Mouse (Mus musculus): ENCODE measurements around the gene Gcg. TPM values are rescaled to one million over a fixed set of nuclear protein-coding genes. Genes with fewer than 3 reads are reported as not detected.

Gcg gene
- polyA plus RNA-seq, 1 experiment from 2014 or later = not detected

DNA sequence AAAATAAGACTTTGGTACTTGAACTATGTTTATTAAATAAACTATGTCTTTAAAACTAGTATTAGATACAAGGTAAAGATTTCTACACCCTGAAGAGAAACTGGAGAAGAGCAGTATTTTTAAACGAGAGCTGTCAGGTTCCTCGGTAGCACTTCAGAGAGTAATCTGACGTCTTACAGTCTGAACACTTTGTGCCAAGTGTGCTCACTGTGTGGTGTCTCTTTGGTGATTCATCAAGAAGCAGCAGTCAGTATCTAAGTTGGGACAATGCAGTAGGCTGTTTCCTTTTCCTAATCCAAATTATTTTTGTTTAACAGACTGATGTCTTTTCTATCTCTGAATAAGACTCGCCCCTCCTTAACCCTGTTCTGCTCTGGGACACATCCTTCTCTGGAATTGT is 12.0 kb upstream of the Gcg start:
- DNase-seq (ENCODE audit: extremely low spot score, low spot score) = no peak
- 89% methylated on average over 4 of the region's 4 CpGs for WGBS
- no peaks in the 10 kb centered on the region for H3K9me3 ChIP-seq
- no peak overlapping the region for H3K4me3 ChIP-seq
- no peaks in the 10 kb centered on the region for H3K36me3 ChIP-seq (replicated peaks)
- H3K27me3 ChIP-seq (ENCODE audit: poor library complexity, severe bottlenecking) = no peaks in the 10 kb centered on the region
- no peak overlapping the region for H3K27ac ChIP-seq
- H3K4me1 ChIP-seq = peaks cover 9% of the 10 kb centered on the region

GRCm38 (mm10) chr2:62489832-62490231 is 6.4 kb upstream of the Gcg start:
- 92% methylated on average over 6 of the region's 6 CpGs for WGBS
- H3K27ac ChIP-seq = no peak overlapping the region
- H3K36me3 ChIP-seq (replicated peaks) = no peaks in the 10 kb centered on the region
- no peaks in the 10 kb centered on the region for H3K4me1 ChIP-seq
- H3K4me3 ChIP-seq = no peak overlapping the region
- H3K27me3 ChIP-seq (ENCODE audit: poor library complexity, severe bottlenecking) = no peaks in the 10 kb centered on the region
- H3K9me3 ChIP-seq = no peaks in the 10 kb centered on the region
- no peak for DNase-seq (ENCODE audit: extremely low spot score, low spot score)

DNA sequence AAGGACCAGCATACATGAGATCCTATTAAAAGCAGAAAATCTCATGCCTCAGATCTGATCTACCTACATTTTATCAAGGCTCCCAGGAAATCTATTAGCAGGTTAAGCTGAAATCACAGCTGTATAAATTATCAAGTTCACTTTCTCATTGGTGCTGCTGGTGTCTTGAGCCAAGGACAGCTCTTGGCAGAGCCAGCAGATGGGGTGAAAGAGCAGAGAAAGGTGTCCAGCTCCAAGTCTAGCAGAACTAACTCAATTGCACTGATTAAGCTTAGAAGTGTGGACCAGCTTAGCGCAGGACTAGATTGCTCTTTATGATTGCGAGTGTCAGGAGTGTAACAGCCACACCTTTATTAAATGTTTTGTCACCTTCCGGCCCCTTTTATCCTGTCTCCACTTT is 1.5 kb upstream of the Gcg start:
- Histone ChIP-seq H3K4me1 (no peaks in the 10 kb centered on the region), H3K27me3 (ENCODE audit: poor library complexity, severe bottlenecking) (no peaks in the 10 kb centered on the region), H3K36me3 (replicated peaks) (no peaks in the 10 kb centered on the region), H3K4me3 (no peak overlapping the region), H3K9me3 (no peaks in the 10 kb centered on the region), H3K27ac (no peak overlapping the region)
- no peak for DNase-seq (ENCODE audit: extremely low spot score, low spot score)
- 94% methylated on average over 3 of the region's 3 CpGs for WGBS

DNA sequence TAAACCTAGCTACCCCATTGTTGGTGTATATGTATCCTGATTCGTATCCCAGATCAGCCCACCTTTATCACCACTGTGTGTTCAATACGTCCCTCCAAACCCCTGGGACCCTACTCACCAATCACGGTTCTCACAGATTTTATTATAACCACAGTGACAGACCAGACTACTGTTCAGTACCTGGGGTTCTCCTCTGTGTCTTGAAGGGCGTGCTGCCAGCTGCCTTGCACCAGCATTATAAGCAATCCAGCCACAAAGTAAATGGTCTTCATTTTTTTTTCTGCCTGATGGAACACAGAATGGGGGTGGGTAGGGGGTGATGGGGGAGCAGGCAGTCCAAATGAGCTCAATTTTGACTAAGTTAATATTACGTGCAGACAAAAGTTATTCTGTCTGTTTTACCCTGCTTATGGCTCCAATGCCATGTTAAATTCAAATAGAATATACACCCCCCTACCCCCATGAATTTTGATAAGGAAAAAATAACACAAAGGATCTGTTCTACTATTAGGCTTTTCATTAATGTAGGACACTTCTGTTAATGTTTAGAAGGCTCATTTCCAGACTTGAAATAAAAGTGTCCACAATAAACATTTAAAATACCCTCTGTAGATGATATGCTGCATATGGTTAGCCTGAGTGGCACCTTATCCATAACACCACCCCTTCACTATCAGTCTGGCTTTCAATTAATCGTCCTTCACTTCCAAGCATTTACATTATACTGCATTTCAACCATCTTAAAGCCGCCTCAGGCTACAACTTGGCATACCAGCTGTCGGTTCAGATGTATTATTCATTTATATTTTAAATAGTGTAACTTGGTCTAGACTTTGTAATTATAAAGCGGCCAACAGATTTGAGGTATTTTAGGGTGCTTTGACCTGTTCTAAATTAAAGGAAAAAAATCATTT is 2.9 kb downstream of the Gcg start:
- no peak overlapping the region for H3K4me3 ChIP-seq
- no peaks in the 10 kb centered on the region for H3K9me3 ChIP-seq
- no peaks in the 10 kb centered on the region for H3K4me1 ChIP-seq
- 84% methylated on average over 9 of the region's 9 CpGs for WGBS
- no peak overlapping the region for H3K27ac ChIP-seq
- no peaks in the 10 kb centered on the region for H3K27me3 ChIP-seq (ENCODE audit: poor library complexity, severe bottlenecking)
- DNase-seq (ENCODE audit: extremely low spot score, low spot score) = no peak
- H3K36me3 ChIP-seq (replicated peaks) = no peaks in the 10 kb centered on the region

DNA sequence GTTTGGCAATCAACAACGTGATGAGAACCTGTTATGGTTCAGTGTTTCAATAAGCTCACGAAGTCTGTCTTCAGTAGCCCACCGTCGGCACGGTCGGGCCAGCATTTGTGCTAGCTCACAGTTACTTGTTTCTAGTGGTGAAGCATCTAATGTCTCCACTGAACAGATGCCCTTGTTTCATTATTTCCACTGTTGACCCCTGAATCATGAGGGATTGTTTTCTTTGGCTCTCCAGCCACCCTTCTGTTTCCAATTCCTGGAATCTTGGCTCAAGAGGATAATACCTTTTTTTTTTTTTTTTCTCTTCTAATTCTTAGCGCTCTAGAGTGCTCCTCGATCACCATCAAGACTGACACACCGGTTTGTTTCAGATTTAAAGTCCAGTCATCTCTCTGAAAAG is 13.9 kb downstream of the Gcg start:
- DNase-seq (ENCODE audit: extremely low spot score, low spot score) = no peak
- Histone ChIP-seq H3K4me3 (no peak overlapping the region), H3K4me1 (no peaks in the 10 kb centered on the region), H3K27me3 (ENCODE audit: poor library complexity, severe bottlenecking) (no peaks in the 10 kb centered on the region), H3K27ac (no peak overlapping the region), H3K36me3 (replicated peaks) (no peaks in the 10 kb centered on the region), H3K9me3 (no peaks in the 10 kb centered on the region)
- 89% methylated on average over 9 of the region's 9 CpGs for WGBS

DNA sequence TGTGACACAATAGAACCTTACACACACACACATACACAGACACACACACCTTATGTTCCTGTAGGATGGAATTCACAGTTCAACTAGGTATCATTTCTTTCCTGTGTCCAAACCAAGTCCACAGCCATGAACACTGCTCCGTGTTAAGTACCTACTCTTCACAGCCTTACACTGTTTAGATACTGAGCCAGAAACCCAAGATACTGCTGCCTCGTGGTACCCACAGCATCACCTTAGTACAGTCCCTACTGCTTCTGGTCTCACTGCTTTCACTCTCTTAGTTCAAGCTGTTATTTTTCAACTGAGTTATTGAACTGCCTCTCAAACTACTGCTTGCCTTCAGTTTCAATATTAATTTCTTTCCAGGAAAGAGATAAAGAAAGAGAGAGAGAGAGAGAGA is 20.2 kb downstream of the Gcg start:
- Histone ChIP-seq H3K36me3 (replicated peaks) (no peaks in the 10 kb centered on the region), H3K27me3 (ENCODE audit: poor library complexity, severe bottlenecking) (no peaks in the 10 kb centered on the region), H3K9me3 (no peaks in the 10 kb centered on the region), H3K4me3 (no peak overlapping the region), H3K27ac (no peak overlapping the region), H3K4me1 (peaks cover 4% of the 10 kb centered on the region; the same call in 1 of the 2 replicates)
- WGBS = 93% methylated on average over 2 of the region's 2 CpGs
- no peak for DNase-seq (ENCODE audit: extremely low spot score, low spot score)

GRCm38 (mm10) chr2:62462174-62462573 is 21.3 kb downstream of the Gcg start:
- Histone ChIP-seq H3K27ac (no peak overlapping the region), H3K4me1 (peaks cover 4% of the 10 kb centered on the region; the same call in 1 of the 2 replicates), H3K4me3 (no peak overlapping the region), H3K36me3 (replicated peaks) (no peaks in the 10 kb centered on the region), H3K27me3 (ENCODE audit: poor library complexity, severe bottlenecking) (no peaks in the 10 kb centered on the region), H3K9me3 (no peaks in the 10 kb centered on the region)
- no peak for DNase-seq (ENCODE audit: extremely low spot score, low spot score)
- 83% methylated on average over 2 of the region's 2 CpGs for WGBS

- H3K27me3 ChIP-seq (ENCODE audit: poor library complexity, severe bottlenecking) = no peaks in the 10 kb centered on the region
- H3K36me3 ChIP-seq (replicated peaks) = no peaks in the 10 kb centered on the region
- WGBS = 92% methylated on average over 12 of the region's 12 CpGs
- no peak overlapping the region for H3K4me3 ChIP-seq
- DNase-seq (ENCODE audit: extremely low spot score, low spot score) = no peak
- H3K9me3 ChIP-seq = no peaks in the 10 kb centered on the region
- H3K4me1 ChIP-seq = peaks cover 4% of the 10 kb centered on the region; the same call in 1 of the 2 replicates
- H3K27ac ChIP-seq = no peak overlapping the region
Observed at GRCm38 (mm10) chr2:62460815-62461450, 22.5 kb downstream of the Gcg start.

- H3K27me3 ChIP-seq (ENCODE audit: poor library complexity, severe bottlenecking) = no peaks in the 10 kb centered on the region
- no peak overlapping the region for H3K27ac ChIP-seq
- H3K9me3 ChIP-seq = no peaks in the 10 kb centered on the region
- DNase-seq (ENCODE audit: extremely low spot score, low spot score) = no peak
- WGBS = 89% methylated on average over 7 of the region's 7 CpGs
- no peaks in the 10 kb centered on the region for H3K36me3 ChIP-seq (replicated peaks)
- no peak overlapping the region for H3K4me3 ChIP-seq
- peaks cover 4% of the 10 kb centered on the region; the same call in 1 of the 2 replicates for H3K4me1 ChIP-seq
Observed at GRCm38 (mm10) chr2:62460231-62460710, 23.2 kb downstream of the Gcg start.

- Histone ChIP-seq H3K4me3 (no peak overlapping the region), H3K4me1 (peaks cover 4% of the 10 kb centered on the region; the same call in 1 of the 2 replicates), H3K36me3 (replicated peaks) (no peaks in the 10 kb centered on the region), H3K27ac (no peak overlapping the region), H3K9me3 (no peaks in the 10 kb centered on the region), H3K27me3 (ENCODE audit: poor library complexity, severe bottlenecking) (no peaks in the 10 kb centered on the region)
- 76% methylated on average over 18 of the region's 18 CpGs for WGBS
- DNase-seq (ENCODE audit: extremely low spot score, low spot score) = no peak
Observed at GRCm38 (mm10) chr2:62459241-62460174, 23.9 kb downstream of the Gcg start.

- H3K4me3 ChIP-seq = no peak overlapping the region
- DNase-seq (ENCODE audit: extremely low spot score, low spot score) = no peak
- H3K27me3 ChIP-seq (ENCODE audit: poor library complexity, severe bottlenecking) = no peaks in the 10 kb centered on the region
- no peaks in the 10 kb centered on the region for H3K36me3 ChIP-seq (replicated peaks)
- WGBS = 49% methylated on average over 9 of the region's 9 CpGs
- peaks cover 4% of the 10 kb centered on the region; the same call in 1 of the 2 replicates for H3K4me1 ChIP-seq
- no peaks in the 10 kb centered on the region for H3K9me3 ChIP-seq
- H3K27ac ChIP-seq = no peak overlapping the region
Observed at GRCm38 (mm10) chr2:62458070-62458469, 25.4 kb downstream of the Gcg start.

- WGBS = 93% methylated on average over 11 of the region's 11 CpGs
Observed at GRCm38 (mm10) chr2:62454991-62455390, 28.5 kb downstream of the Gcg start.

More at GRCm38 (mm10) chr2:62454991-62455390, 28.5 kb downstream of the Gcg start:
- no peak for DNase-seq (ENCODE audit: extremely low spot score, low spot score)
- Histone ChIP-seq H3K9me3 (no peaks in the 10 kb centered on the region), H3K4me3 (no peak overlapping the region), H3K36me3 (replicated peaks) (no peaks in the 10 kb centered on the region), H3K27ac (no peak overlapping the region), H3K27me3 (ENCODE audit: poor library complexity, severe bottlenecking) (no peaks in the 10 kb centered on the region), H3K4me1 (peaks cover 4% of the 10 kb centered on the region; the same call in 1 of the 2 replicates)

Measured in forebrain, embryonic 10.5 days (tissue).